Mouse (Mus musculus) embryonic facial prominence, embryonic 15.5 days (tissue): ENCODE measurements at regions not wholly inside any gene's neighbourhood (a gene's known extent, or its start where the extent isn't known, plus 50 kb on each side); places are given as distances from the start of the nearest gene placed in this dataset.
"Not testable (repeated sequence)": the region's sequence is repeated elsewhere in the genome, so short reads cannot be mapped to it uniquely, and the experiment has no call there.

Experiments
- ATAC-seq: fragments of 200-750 bp; cut with Nextera tagmentation; 2 replicates; pipeline ENCODE4 v1.8.0; 2017; ENCODE audit warnings: low read depth, moderate TSS enrichment; ENCODE audit not compliant: insufficient number of reproducible peaks, low FRiP score, low TSS enrichment
- H3K27ac ChIP-seq: fragments of 300-500 bp; sonication (generic); replicated peaks from 2 replicates; pipeline ENCODE4 v1.5.1; 2015; ENCODE audit warnings: mild to moderate bottlenecking, inconsistent platforms
- H3K27me3 ChIP-seq: fragments of 300-500 bp; sonication (generic); 2 replicates; pipeline ENCODE4 v1.6.1; 2015; ENCODE audit warnings: inconsistent platforms
- H3K36me3 ChIP-seq: fragments of 300-500 bp; sonication (generic); 2 replicates; pipeline ENCODE4 v1.6.1; 2015; ENCODE audit warnings: mild to moderate bottlenecking, inconsistent platforms
- H3K4me1 ChIP-seq: fragments of 300-500 bp; sonication (generic); 2 replicates; pipeline ENCODE4 v1.6.1; 2015; ENCODE audit warnings: inconsistent platforms
- H3K4me2 ChIP-seq: fragments of 300-500 bp; sonication (generic); replicated peaks from 2 replicates; pipeline ENCODE4 v1.6.1; 2015; ENCODE audit warnings: mild to moderate bottlenecking, inconsistent platforms
- H3K4me3 ChIP-seq: fragments of 300-500 bp; sonication (generic); replicated peaks from 2 replicates; pipeline ENCODE4 v1.5.1; 2015; ENCODE audit warnings: mild to moderate bottlenecking, inconsistent platforms
- H3K9ac ChIP-seq: fragments of 300-500 bp; sonication (generic); 2 replicates; pipeline ENCODE4 v1.6.1; 2015; ENCODE audit warnings: inconsistent platforms
- H3K9me3 ChIP-seq: fragments of 300-500 bp; sonication (generic); replicated peaks from 2 replicates; pipeline ENCODE4 v1.6.1; 2016; ENCODE audit warnings: inconsistent platforms
- WGBS: fragments of 180-500 bp; shearing (Covaris S2); methylation state at CpG from one replicate; pipeline ENCODE4 v1.1.7; 2015; 5-methylcytosine and 5-hydroxymethylcytosine counted together

- Histone ChIP-seq H3K9ac (no peak overlapping the region), H3K9me3 (no peaks in the 10 kb centered on the region), H3K4me1 (no peaks in the 10 kb centered on the region), H3K36me3 (no peaks in the 10 kb centered on the region), H3K27me3 (no peaks in the 10 kb centered on the region), H3K4me3 (no peak overlapping the region), H3K27ac (no peak overlapping the region), H3K4me2 (no peak overlapping the region)
- ATAC-seq: no peak
- 50% methylated on average over 1 of the region's 1 CpGs for WGBS
Measured at GRCm38 (mm10) chr1:114641215-114641614, 1043.3 kb upstream of the Cntnap5a start.

DNA sequence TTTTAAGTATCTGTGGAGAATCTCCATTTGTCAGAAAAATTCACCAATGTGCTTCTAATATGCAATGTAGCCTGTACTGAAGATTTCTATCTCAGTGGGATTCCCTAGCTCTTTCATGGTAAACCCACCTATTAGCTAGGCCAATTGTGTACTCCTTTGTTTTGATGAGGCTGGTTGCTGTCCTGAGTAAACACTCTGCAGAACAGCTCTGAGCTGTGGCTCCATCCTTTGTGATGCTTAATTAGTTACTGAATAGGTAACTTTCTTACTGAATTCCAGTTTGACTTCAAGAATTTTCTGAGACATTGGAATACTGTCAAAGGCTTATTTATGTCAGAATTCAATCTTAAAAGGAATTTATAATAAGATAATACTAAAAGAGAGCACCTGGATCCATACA is 1042.7 kb upstream of the Cntnap5a start:
- H3K27me3 ChIP-seq, H3K9ac ChIP-seq, H3K4me2 ChIP-seq, ATAC-seq, H3K4me1 ChIP-seq, H3K9me3 ChIP-seq, H3K27ac ChIP-seq, H3K36me3 ChIP-seq, H3K4me3 ChIP-seq: not testable (repeated sequence)

DNA sequence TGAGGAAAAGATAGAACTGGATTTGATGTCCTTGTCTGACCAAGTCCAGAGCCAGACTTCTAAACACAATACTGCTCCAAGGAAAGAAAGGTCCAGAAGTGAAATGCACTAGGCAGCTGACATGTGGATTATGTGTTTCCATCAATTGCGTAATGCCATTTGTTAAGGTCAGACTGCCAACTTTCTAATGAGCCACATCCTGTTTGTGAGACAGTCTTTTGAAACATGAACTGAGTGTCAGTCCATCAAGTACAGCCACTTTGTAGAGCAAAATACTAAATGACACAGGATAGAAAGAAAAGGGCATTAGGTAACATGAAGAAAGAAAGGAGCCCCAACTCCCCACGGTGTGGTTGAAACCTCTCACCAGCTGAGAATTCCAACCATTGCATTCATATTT is 1010.6 kb upstream of the Cntnap5a start:
- ATAC-seq: peak; percentile 43; the same call in 1 of the 2 replicates
- WGBS: 18% methylated on average over 2 of the region's 2 CpGs
- H3K36me3 ChIP-seq: no peaks in the 10 kb centered on the region
- no peak overlapping the region for H3K4me3 ChIP-seq
- H3K27me3 ChIP-seq: no peaks in the 10 kb centered on the region
- H3K9ac ChIP-seq: no peak overlapping the region
- H3K4me2 ChIP-seq: no peak overlapping the region
- H3K27ac ChIP-seq: no peak overlapping the region
- no peaks in the 10 kb centered on the region for H3K4me1 ChIP-seq
- no peaks in the 10 kb centered on the region for H3K9me3 ChIP-seq

GRCm38 (mm10) chr1:114681258-114681657 is 1003.3 kb upstream of the Cntnap5a start:
- H3K9me3 ChIP-seq: no peaks in the 10 kb centered on the region
- H3K27ac ChIP-seq: no peak overlapping the region
- H3K4me3 ChIP-seq: no peak overlapping the region
- H3K36me3 ChIP-seq: no peaks in the 10 kb centered on the region
- 62% methylated on average over 1 of the region's 1 CpGs for WGBS
- H3K9ac ChIP-seq: no peak overlapping the region
- no peaks in the 10 kb centered on the region for H3K4me1 ChIP-seq
- no peaks in the 10 kb centered on the region for H3K27me3 ChIP-seq
- ATAC-seq: no peak
- no peak overlapping the region for H3K4me2 ChIP-seq

- Histone ChIP-seq H3K4me1 (no peaks in the 10 kb centered on the region), H3K36me3 (no peaks in the 10 kb centered on the region), H3K4me2 (no peak overlapping the region), H3K27me3 (no peaks in the 10 kb centered on the region), H3K4me3 (no peak overlapping the region), H3K27ac (no peak overlapping the region), H3K9me3 (no peaks in the 10 kb centered on the region), H3K9ac (no peak overlapping the region)
- WGBS: 87% methylated on average over 4 of the region's 4 CpGs
- ATAC-seq: no peak
Measured at GRCm38 (mm10) chr1:114721142-114721541, 963.4 kb upstream of the Cntnap5a start.

- ATAC-seq: no peak
- Histone ChIP-seq H3K36me3 (no peaks in the 10 kb centered on the region), H3K4me3 (no peak overlapping the region), H3K4me1 (no peaks in the 10 kb centered on the region), H3K27me3 (no peaks in the 10 kb centered on the region), H3K27ac (no peak overlapping the region), H3K9me3 (no peaks in the 10 kb centered on the region), H3K4me2 (no peak overlapping the region), H3K9ac (no peak overlapping the region)
Measured at GRCm38 (mm10) chr1:114729167-114729566, 955.4 kb upstream of the Cntnap5a start.
